Mouse (Mus musculus) heart, embryonic 16.5 days (tissue): Measurements from ENCODE around the gene Gorasp2. TPM values are rescaled to one million over a fixed set of nuclear protein-coding genes. Genes with fewer than 3 reads are reported as not detected.
A peak's percentile ranks its signal among the peaks of the same experiment; 100 is the strongest.

ENCODE experiments used
- ATAC-seq: fragments of 200-750 bp; cut with Nextera tagmentation; replicated peaks from 2 replicates; pipeline ENCODE4 v1.8.0; 2017; ENCODE audit warnings: moderate number of reproducible peaks; ENCODE audit not compliant: insufficient read depth, low FRiP score; ENCODE audit errors: extremely low read depth
- H3K27ac ChIP-seq: fragments of 300-500 bp; sonication (generic); 2 replicates; pipeline ENCODE4 v1.5.1; 2014; ENCODE audit warnings: mild to moderate bottlenecking, low read length, control low read depth, moderate library complexity
- H3K27me3 ChIP-seq: fragments of 300-500 bp; sonication (generic); 2 replicates; pipeline ENCODE4 v1.6.1; 2014; ENCODE audit warnings: low read length, mixed read lengths; ENCODE audit not compliant: control insufficient read depth, insufficient read depth
- H3K36me3 ChIP-seq: fragments of 300-500 bp; sonication (generic); 2 replicates; pipeline ENCODE4 v1.6.1; 2014; ENCODE audit not compliant: control insufficient read depth, insufficient read depth
- H3K4me1 ChIP-seq: fragments of 300-500 bp; sonication (generic); 2 replicates; pipeline ENCODE4 v1.6.1; 2014; ENCODE audit warnings: low read length, mixed read lengths; ENCODE audit not compliant: control insufficient read depth, insufficient read depth
- H3K4me2 ChIP-seq: fragments of 300-500 bp; sonication (generic); 2 replicates; pipeline ENCODE4 v1.6.1; 2014; ENCODE audit warnings: low read depth, mild to moderate bottlenecking, control low read depth, low read length
- H3K4me3 ChIP-seq: fragments of 300-500 bp; sonication (generic); 2 replicates; pipeline ENCODE4 v1.5.1; 2014; ENCODE audit warnings: mild to moderate bottlenecking, control low read depth, low read length
- H3K9ac ChIP-seq: fragments of 300-500 bp; sonication (generic); 2 replicates; pipeline ENCODE4 v1.6.1; 2014; ENCODE audit warnings: low read length, control low read depth
- H3K9me3 ChIP-seq: fragments of 300-500 bp; sonication (generic); replicated peaks from 2 replicates; pipeline ENCODE4 v1.6.1; 2016; ENCODE audit warnings: low read length; ENCODE audit not compliant: control insufficient read depth
- WGBS: fragments of 180-500 bp; shearing (Covaris S2); extraction: QIAGEN DNeasy Blood & Tissue Kit; methylation state at CpG from one replicate; pipeline ENCODE4 v1.1.7; 2014; 5-methylcytosine and 5-hydroxymethylcytosine counted together
- polyA plus RNA-seq: library from polyadenylated mRNA; unstranded; fragments of >200 nt; fragmentation: Nextera tagmentation; extraction: Ambion mirVana; gene quantifications from 2 replicates; pipeline ENCODE4 v1.2.1, GENCODE M21; 2015

The Gorasp2 gene
- polyA plus RNA-seq, 1 experiment from 2014 or later, result 131 TPM

DNA sequence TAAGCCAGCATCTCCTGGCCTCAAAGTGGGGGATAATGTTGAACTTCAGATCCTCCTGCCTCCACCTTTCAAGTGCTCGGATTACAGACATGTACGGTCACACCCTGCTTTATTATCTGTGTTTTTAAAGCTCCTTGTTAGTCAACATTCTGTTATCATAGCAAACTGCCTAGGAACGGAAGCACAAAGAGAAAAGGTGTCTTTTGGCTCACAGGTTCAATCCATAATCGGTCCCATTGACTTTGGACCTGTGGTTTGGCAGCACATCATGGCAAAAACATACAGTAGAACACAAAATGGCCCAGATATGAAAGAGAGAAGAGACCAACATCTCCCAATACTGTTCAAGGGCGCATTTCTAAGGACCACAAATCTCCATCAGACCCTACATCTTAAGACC lies 13.1 kb upstream of the Gorasp2 start:
- Histone ChIP-seq H3K4me1 (no peaks in the 10 kb centered on the region), H3K27ac (no peak overlapping the region), H3K9me3 (no peaks in the 10 kb centered on the region), H3K9ac (no peak overlapping the region), H3K27me3 (no peaks in the 10 kb centered on the region), H3K36me3 (no peaks in the 10 kb centered on the region), H3K4me2 (no peak overlapping the region), H3K4me3 (no peak overlapping the region)
- 75% methylated on average over 5 of the region's 5 CpGs for WGBS
- no peak for ATAC-seq

GRCm38 (mm10) chr2:70649471-70649870 lies 11.9 kb upstream of the Gorasp2 start:
- H3K9me3 ChIP-seq, result no peaks in the 10 kb centered on the region
- no peak overlapping the region for H3K27ac ChIP-seq
- H3K4me1 ChIP-seq, result no peaks in the 10 kb centered on the region
- no peak overlapping the region for H3K4me2 ChIP-seq
- H3K27me3 ChIP-seq, result no peaks in the 10 kb centered on the region
- H3K9ac ChIP-seq, result no peak overlapping the region
- 79% methylated on average over 4 of the region's 4 CpGs for WGBS
- H3K36me3 ChIP-seq, result no peaks in the 10 kb centered on the region
- no peak overlapping the region for H3K4me3 ChIP-seq
- ATAC-seq, result no peak

- H3K9ac ChIP-seq, result no peak overlapping the region
- H3K4me3 ChIP-seq, result no peak overlapping the region
- WGBS, result 28% methylated on average over 6 of the region's 6 CpGs
- H3K4me2 ChIP-seq, result no peak overlapping the region
- H3K4me1 ChIP-seq, result no peaks in the 10 kb centered on the region
- H3K27me3 ChIP-seq, result no peaks in the 10 kb centered on the region
- H3K36me3 ChIP-seq, result no peaks in the 10 kb centered on the region
- no peaks in the 10 kb centered on the region for H3K9me3 ChIP-seq
- no peak for ATAC-seq
- H3K27ac ChIP-seq, result no peak overlapping the region
Observed at GRCm38 (mm10) chr2:70651820-70652219, 9.6 kb upstream of the Gorasp2 start.

DNA sequence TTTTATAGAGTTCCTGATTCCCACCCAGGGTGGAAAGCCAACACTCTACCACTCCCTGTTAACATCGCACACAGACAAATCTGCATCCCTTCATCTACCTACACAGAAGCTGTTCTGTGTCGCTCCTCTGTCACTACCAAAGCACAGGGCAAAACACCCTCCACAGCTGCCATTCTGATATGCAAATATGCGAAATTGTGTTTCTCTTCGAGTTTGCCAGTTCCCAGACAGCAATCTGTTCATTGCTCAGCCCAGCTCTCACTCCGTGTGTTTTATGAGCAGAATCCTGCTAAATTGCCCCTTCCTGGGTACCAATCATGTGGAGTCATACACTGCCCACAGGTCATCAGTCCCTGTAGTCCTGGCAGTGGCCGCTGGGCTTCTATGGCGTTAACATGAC lies 4.3 kb upstream of the Gorasp2 start:
- 60% methylated on average over 7 of the region's 7 CpGs for WGBS
- no peaks in the 10 kb centered on the region for H3K36me3 ChIP-seq

GRCm38 (mm10) chr2:70661715-70662495 lies 529 bp downstream of the Gorasp2 start, which contains the start of gene Gm26558:
Gm26558 (minus strand) TSS chr2:70662108.
- Histone ChIP-seq H3K4me3 (peak within 1 kb of the TSS; percentile 75), H3K9ac (peak within 1 kb of the TSS; percentile 88)
- under 1% methylated on average over 54 of the region's 54 CpGs for WGBS

More for the DNA sequence above, 4.3 kb upstream of the Gorasp2 start:
- Histone ChIP-seq H3K9ac (no peak overlapping the region), H3K4me3 (no peak overlapping the region), H3K4me2 (no peak overlapping the region), H3K9me3 (no peaks in the 10 kb centered on the region), H3K27me3 (0 out of 2 replicates have a peak, but pooled peaks cover 2% of the 10 kb centered on the region), H3K4me1 (peaks cover 2% of the 10 kb centered on the region; the same call in 1 of the 2 replicates), H3K27ac (no peak overlapping the region)
- no peak for ATAC-seq

GRCm38 (mm10) chr2:70663764-70664163 lies 2.4 kb downstream of the Gorasp2 start:
- WGBS, result 70% methylated on average over 5 of the region's 5 CpGs
- no peak overlapping the region for H3K4me2 ChIP-seq
- no peak for ATAC-seq

More at GRCm38 (mm10) chr2:70661715-70662495, 529 bp downstream of the Gorasp2 start, which contains the start of gene Gm26558:
- no peaks in the 10 kb centered on the region for H3K9me3 ChIP-seq
- H3K4me2 ChIP-seq, result peak within 1 kb of the TSS; percentile 89
- peak; percentile 65 for ATAC-seq
- peaks cover 18% of the 10 kb centered on the region for H3K4me1 ChIP-seq
- H3K27ac ChIP-seq, result peak within 1 kb of the TSS; percentile 91
- 0 out of 2 replicates have a peak, but pooled peaks cover 2% of the 10 kb centered on the region for H3K27me3 ChIP-seq
- H3K36me3 ChIP-seq, result no peaks in the 10 kb centered on the region

DNA sequence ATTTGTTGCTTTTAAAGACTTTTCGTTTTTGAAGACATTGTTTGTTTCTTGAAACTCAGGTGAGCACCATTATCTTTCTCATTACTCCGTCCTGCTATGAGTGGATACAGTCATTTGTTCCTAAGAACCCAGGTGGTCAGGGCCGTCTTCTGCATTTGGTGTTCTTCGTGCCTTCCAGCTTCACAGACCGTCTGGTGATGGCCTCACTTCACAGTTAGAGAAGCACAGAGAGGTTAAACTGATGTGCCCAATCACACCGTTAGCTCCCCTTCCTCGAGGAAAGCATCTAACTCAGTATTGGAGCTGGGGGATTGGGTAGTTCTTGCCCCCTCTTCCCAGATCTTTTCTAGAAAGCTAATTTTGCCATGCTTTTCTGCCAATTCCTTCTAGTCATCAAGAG lies 5.6 kb downstream of the Gorasp2 start:
- Histone ChIP-seq H3K4me2 (no peak overlapping the region), H3K4me3 (no peak overlapping the region), H3K9ac (no peak overlapping the region), H3K9me3 (no peaks in the 10 kb centered on the region), H3K27me3 (no peaks in the 10 kb centered on the region), H3K36me3 (no peaks in the 10 kb centered on the region), H3K4me1 (peaks cover 24% of the 10 kb centered on the region), H3K27ac (no peak overlapping the region)
- 83% methylated on average over 7 of the region's 7 CpGs for WGBS
- no peak for ATAC-seq

More at GRCm38 (mm10) chr2:70663764-70664163, 2.4 kb downstream of the Gorasp2 start:
- Histone ChIP-seq H3K27ac (no peak overlapping the region), H3K4me3 (no peak overlapping the region), H3K9me3 (no peaks in the 10 kb centered on the region), H3K36me3 (no peaks in the 10 kb centered on the region), H3K9ac (no peak overlapping the region), H3K27me3 (no peaks in the 10 kb centered on the region), H3K4me1 (peaks cover 18% of the 10 kb centered on the region)

DNA sequence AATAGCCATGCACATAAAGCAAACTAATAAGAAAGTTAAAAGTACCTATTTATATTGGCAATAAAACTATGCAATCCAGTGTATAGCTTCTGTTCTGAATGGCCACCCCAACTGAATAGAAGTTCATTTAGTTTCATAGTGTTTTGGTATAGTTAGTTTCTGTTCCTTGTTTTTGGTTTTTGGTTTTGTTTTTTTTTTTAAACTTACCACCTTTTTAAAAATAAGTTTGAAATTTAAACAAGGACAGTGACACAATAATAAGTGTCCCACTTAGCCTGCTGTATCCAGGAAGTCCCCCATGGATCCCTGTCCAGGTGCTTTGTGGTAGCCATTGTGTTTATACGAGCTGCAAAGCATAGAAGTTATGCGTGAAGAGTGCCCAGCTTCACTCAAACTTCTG lies 7.9 kb downstream of the Gorasp2 start:
- no peaks in the 10 kb centered on the region for H3K27me3 ChIP-seq
- no peak overlapping the region for H3K4me2 ChIP-seq
- H3K9ac ChIP-seq, result no peak overlapping the region
- H3K4me3 ChIP-seq, result no peak overlapping the region
- H3K9me3 ChIP-seq, result no peaks in the 10 kb centered on the region
- peaks cover 9% of the 10 kb centered on the region for H3K4me1 ChIP-seq
- H3K36me3 ChIP-seq, result no peaks in the 10 kb centered on the region
- ATAC-seq, result no peak
- no peak overlapping the region for H3K27ac ChIP-seq
- WGBS, result 76% methylated on average over 2 of the region's 2 CpGs

DNA sequence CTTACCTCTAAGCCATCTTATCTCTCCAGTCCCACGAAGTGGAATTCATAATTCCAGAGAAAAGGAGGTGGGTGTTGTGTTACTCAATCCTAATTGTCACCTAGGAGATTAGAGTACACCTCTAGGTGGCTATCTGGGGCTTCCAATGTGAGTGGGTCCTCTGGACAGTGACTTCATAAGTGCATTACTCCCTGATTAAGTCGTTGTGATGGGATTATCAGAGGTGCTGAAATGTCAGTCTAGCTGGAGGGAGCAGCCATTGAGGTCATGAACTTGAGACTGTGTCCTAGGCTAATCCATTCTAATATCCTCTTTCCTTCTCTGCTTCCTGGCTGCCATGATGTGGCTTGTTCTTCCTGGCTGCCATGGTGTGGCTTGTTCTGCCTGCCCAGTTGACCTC lies 8.5 kb downstream of the Gorasp2 start:
- no peak overlapping the region for H3K4me3 ChIP-seq
- H3K27me3 ChIP-seq, result no peaks in the 10 kb centered on the region
- no peak for ATAC-seq
- H3K9me3 ChIP-seq, result no peaks in the 10 kb centered on the region
- no peak overlapping the region for H3K27ac ChIP-seq
- no peak overlapping the region for H3K9ac ChIP-seq
- no peaks in the 10 kb centered on the region for H3K36me3 ChIP-seq
- H3K4me2 ChIP-seq, result no peak overlapping the region
- H3K4me1 ChIP-seq, result peaks cover 9% of the 10 kb centered on the region
- 27% methylated on average over 2 of the region's 2 CpGs for WGBS
